Mouse (Mus musculus): Measurements from ENCODE around the gene Rad51. TPM values are rescaled to one million over a fixed set of nuclear protein-coding genes. Genes with fewer than 3 reads are reported as not detected.

The Rad51 gene
- total and polyA plus RNA-seq, 2 experiments from 2014 or later, result 0.22 to 3.9 TPM

- WGBS, result under 1% methylated on average over 54 of the region's 57 CpGs
- Histone ChIP-seq H3K9me3 (ENCODE audit: low read length) (no peaks in the 10 kb centered on the region), H3K4me2 (ENCODE audit: low read depth, low read length, poor library complexity, severe bottlenecking) (peak within 1 kb of the TSS; percentile 96), H3K4me3 (ENCODE audit: low read depth, low read length) (peak within 1 kb of the TSS; percentile 88), H3K36me3 (ENCODE audit: insufficient read depth, low read length) (peaks cover 23% of the 10 kb centered on the region), H3K4me1 (ENCODE audit: insufficient read depth, low read length) (peaks cover 11% of the 10 kb centered on the region; the same call in 1 of the 2 replicates), H3K9ac (replicated peaks; ENCODE audit: low read length, poor library complexity, severe bottlenecking) (peak within 1 kb of the TSS; percentile 83), H3K27ac (ENCODE audit: low read depth, low read length) (peak within 1 kb of the TSS; percentile 83), H3K27me3 (ENCODE audit: insufficient read depth, low read length) (no peaks in the 10 kb centered on the region; the same call in 1 of the 2 replicates)
- DNase-seq (ENCODE audit: low spot score), result peak; percentile 97
- ATAC-seq (ENCODE audit: low FRiP score), result peak; percentile 91
- TF ChIP-seq CTCF (IDR thresholded peaks at IDR 0.05), result peak; percentile 53
Observed at GRCm38 (mm10) chr2:119156681-119157572, 44.3 kb downstream of the Rad51 start, which contains the start of gene Rmdn3. Gene Rmdn3 (minus strand): TSS chr2:119157034.

GRCm38 (mm10) chr2:119157836-119158235, 45.2 kb downstream of the Rad51 start:
- H3K27ac ChIP-seq (ENCODE audit: low read depth, low read length), result no peak overlapping the region
- peaks cover 14% of the 10 kb centered on the region for H3K36me3 ChIP-seq (ENCODE audit: insufficient read depth, low read length)
- H3K4me3 ChIP-seq (ENCODE audit: low read depth, low read length), result no peak overlapping the region
- no peaks in the 10 kb centered on the region for H3K9me3 ChIP-seq (ENCODE audit: low read length)
- no peak for ATAC-seq (ENCODE audit: low FRiP score)
- no peak overlapping the region for H3K9ac ChIP-seq (replicated peaks; ENCODE audit: low read length, poor library complexity, severe bottlenecking)
- no peak overlapping the region for H3K4me2 ChIP-seq (ENCODE audit: low read depth, low read length, poor library complexity, severe bottlenecking)
- H3K27me3 ChIP-seq (ENCODE audit: insufficient read depth, low read length), result no peaks in the 10 kb centered on the region; the same call in 1 of the 2 replicates
- no peak for TF ChIP-seq CTCF (IDR thresholded peaks at IDR 0.05)
- peaks cover 11% of the 10 kb centered on the region; the same call in 1 of the 2 replicates for H3K4me1 ChIP-seq (ENCODE audit: insufficient read depth, low read length)
- DNase-seq (ENCODE audit: low spot score), result no peak

GRCm38 (mm10) chr2:119161247-119161646, 48.7 kb downstream of the Rad51 start:
- no peaks in the 10 kb centered on the region for H3K36me3 ChIP-seq (ENCODE audit: insufficient read depth, low read length)
- H3K9ac ChIP-seq (replicated peaks; ENCODE audit: low read length, poor library complexity, severe bottlenecking), result no peak overlapping the region
- DNase-seq (ENCODE audit: low spot score) (no peak), ATAC-seq (ENCODE audit: low FRiP score) (no peak)
- H3K27ac ChIP-seq (ENCODE audit: low read depth, low read length), result no peak overlapping the region
- TF ChIP-seq CTCF (IDR thresholded peaks at IDR 0.05), result no peak
- H3K4me2 ChIP-seq (ENCODE audit: low read depth, low read length, poor library complexity, severe bottlenecking), result no peak overlapping the region
- 18% methylated on average over 2 of the region's 2 CpGs for WGBS
- H3K4me3 ChIP-seq (ENCODE audit: low read depth, low read length), result no peak overlapping the region
- no peaks in the 10 kb centered on the region for H3K9me3 ChIP-seq (ENCODE audit: low read length)
- peaks cover 5% of the 10 kb centered on the region; the same call in 1 of the 2 replicates for H3K27me3 ChIP-seq (ENCODE audit: insufficient read depth, low read length)
- H3K4me1 ChIP-seq (ENCODE audit: insufficient read depth, low read length), result 0 out of 2 replicates have a peak, but pooled peaks cover 4% of the 10 kb centered on the region

GRCm38 (mm10) chr2:119163135-119163534, 50.5 kb downstream of the Rad51 start:
- Histone ChIP-seq H3K4me1 (ENCODE audit: insufficient read depth, low read length) (no peaks in the 10 kb centered on the region; the same call in 1 of the 2 replicates), H3K4me2 (ENCODE audit: low read depth, low read length, poor library complexity, severe bottlenecking) (no peak overlapping the region), H3K4me3 (ENCODE audit: low read depth, low read length) (no peak overlapping the region), H3K27me3 (ENCODE audit: insufficient read depth, low read length) (peaks cover 5% of the 10 kb centered on the region; the same call in 1 of the 2 replicates), H3K36me3 (ENCODE audit: insufficient read depth, low read length) (no peaks in the 10 kb centered on the region), H3K9ac (replicated peaks; ENCODE audit: low read length, poor library complexity, severe bottlenecking) (no peak overlapping the region), H3K27ac (ENCODE audit: low read depth, low read length) (no peak overlapping the region), H3K9me3 (ENCODE audit: low read length) (no peaks in the 10 kb centered on the region)
- TF ChIP-seq CTCF (IDR thresholded peaks at IDR 0.05), result no peak
- 68% methylated on average over 3 of the region's 3 CpGs for WGBS
- ATAC-seq (ENCODE audit: low FRiP score) (no peak), DNase-seq (ENCODE audit: low spot score) (no peak)

GRCm38 (mm10) chr2:119163999-119164398, 51.4 kb downstream of the Rad51 start:
- H3K4me1 ChIP-seq (ENCODE audit: insufficient read depth, low read length), result no peaks in the 10 kb centered on the region; the same call in 1 of the 2 replicates
- TF ChIP-seq CTCF (IDR thresholded peaks at IDR 0.05), result no peak
- H3K36me3 ChIP-seq (ENCODE audit: insufficient read depth, low read length), result no peaks in the 10 kb centered on the region
- 89% methylated on average over 4 of the region's 4 CpGs for WGBS
- H3K27me3 ChIP-seq (ENCODE audit: insufficient read depth, low read length), result peaks cover 5% of the 10 kb centered on the region; the same call in 1 of the 2 replicates
- DNase-seq (ENCODE audit: low spot score) (no peak), ATAC-seq (ENCODE audit: low FRiP score) (no peak)
- no peak overlapping the region for H3K4me3 ChIP-seq (ENCODE audit: low read depth, low read length)
- H3K27ac ChIP-seq (ENCODE audit: low read depth, low read length), result no peak overlapping the region
- H3K9me3 ChIP-seq (ENCODE audit: low read length), result no peaks in the 10 kb centered on the region
- H3K9ac ChIP-seq (replicated peaks; ENCODE audit: low read length, poor library complexity, severe bottlenecking), result no peak overlapping the region
- no peak overlapping the region for H3K4me2 ChIP-seq (ENCODE audit: low read depth, low read length, poor library complexity, severe bottlenecking)

GRCm38 (mm10) chr2:119165401-119165800, 52.8 kb downstream of the Rad51 start:
- H3K27me3 ChIP-seq (ENCODE audit: insufficient read depth, low read length), result peaks cover 5% of the 10 kb centered on the region; the same call in 1 of the 2 replicates
- no peaks in the 10 kb centered on the region for H3K9me3 ChIP-seq (ENCODE audit: low read length)
- DNase-seq (ENCODE audit: low spot score), result no peak
- no peaks in the 10 kb centered on the region for H3K36me3 ChIP-seq (ENCODE audit: insufficient read depth, low read length)
- no peak overlapping the region for H3K27ac ChIP-seq (ENCODE audit: low read depth, low read length)
- no peak overlapping the region for H3K4me2 ChIP-seq (ENCODE audit: low read depth, low read length, poor library complexity, severe bottlenecking)
- H3K4me1 ChIP-seq (ENCODE audit: insufficient read depth, low read length), result no peaks in the 10 kb centered on the region; the same call in 1 of the 2 replicates
- TF ChIP-seq CTCF (IDR thresholded peaks at IDR 0.05), result no peak
- no peak overlapping the region for H3K9ac ChIP-seq (replicated peaks; ENCODE audit: low read length, poor library complexity, severe bottlenecking)
- H3K4me3 ChIP-seq (ENCODE audit: low read depth, low read length), result no peak overlapping the region
- ATAC-seq (ENCODE audit: low FRiP score), result no peak
